Mouse (Mus musculus): ENCODE results near the gene Zfp652.

The Zfp652 gene

DNA sequence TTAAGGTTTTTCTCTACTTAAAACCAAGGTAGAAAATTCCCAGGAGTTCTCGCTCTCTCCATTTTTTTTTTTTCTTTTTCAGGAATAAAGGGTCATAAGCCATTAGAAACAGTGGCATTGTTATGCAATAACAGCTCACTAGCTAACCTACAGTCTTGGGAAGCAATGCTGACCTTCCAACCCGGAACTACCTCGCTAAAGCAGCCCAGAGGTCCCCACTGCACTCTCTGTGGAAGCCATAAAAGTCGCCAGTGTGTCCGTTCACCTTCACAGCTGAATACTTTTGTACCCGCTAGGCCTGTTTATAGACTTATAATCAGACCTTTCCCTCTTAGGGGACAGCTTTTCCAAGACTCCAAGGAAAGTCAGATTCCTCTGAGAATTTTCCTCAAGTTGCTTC, 55.8 kb downstream of the Zfp652 start:
- no peak for DNase-seq (ENCODE audit: low read depth)

- DNase-seq (ENCODE audit: low read depth) = no peak
Measured at GRCm38 (mm10) chr11:95769208-95769607, 56.7 kb downstream of the Zfp652 start.

- no peak for DNase-seq (ENCODE audit: low read depth)
Measured at GRCm38 (mm10) chr11:95770720-95771364, 58.4 kb downstream of the Zfp652 start.

GRCm38 (mm10) chr11:95771665-95772064, 59.2 kb downstream of the Zfp652 start:
- DNase-seq (ENCODE audit: low read depth) = no peak

DNA sequence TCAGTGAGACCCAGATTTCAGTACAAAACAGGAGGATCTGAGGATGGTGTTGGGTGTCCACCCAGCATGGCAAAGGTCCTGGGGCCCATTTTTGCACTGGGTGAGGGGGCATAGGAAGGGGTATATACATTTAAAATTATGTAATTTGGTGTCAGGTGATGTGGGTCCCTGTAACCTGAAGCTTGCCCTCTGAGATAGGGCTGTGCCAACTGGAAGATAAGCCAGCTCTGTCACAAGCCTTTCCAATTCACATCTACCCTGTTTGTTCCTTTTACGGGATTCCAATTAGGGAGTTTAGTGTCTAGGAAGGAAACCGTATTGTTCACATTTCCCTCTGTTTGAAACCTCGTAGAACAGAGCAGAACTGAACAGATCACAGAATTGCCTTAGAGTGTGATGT, 60.8 kb downstream of the Zfp652 start:
- no peak for DNase-seq (ENCODE audit: low read depth)

DNA sequence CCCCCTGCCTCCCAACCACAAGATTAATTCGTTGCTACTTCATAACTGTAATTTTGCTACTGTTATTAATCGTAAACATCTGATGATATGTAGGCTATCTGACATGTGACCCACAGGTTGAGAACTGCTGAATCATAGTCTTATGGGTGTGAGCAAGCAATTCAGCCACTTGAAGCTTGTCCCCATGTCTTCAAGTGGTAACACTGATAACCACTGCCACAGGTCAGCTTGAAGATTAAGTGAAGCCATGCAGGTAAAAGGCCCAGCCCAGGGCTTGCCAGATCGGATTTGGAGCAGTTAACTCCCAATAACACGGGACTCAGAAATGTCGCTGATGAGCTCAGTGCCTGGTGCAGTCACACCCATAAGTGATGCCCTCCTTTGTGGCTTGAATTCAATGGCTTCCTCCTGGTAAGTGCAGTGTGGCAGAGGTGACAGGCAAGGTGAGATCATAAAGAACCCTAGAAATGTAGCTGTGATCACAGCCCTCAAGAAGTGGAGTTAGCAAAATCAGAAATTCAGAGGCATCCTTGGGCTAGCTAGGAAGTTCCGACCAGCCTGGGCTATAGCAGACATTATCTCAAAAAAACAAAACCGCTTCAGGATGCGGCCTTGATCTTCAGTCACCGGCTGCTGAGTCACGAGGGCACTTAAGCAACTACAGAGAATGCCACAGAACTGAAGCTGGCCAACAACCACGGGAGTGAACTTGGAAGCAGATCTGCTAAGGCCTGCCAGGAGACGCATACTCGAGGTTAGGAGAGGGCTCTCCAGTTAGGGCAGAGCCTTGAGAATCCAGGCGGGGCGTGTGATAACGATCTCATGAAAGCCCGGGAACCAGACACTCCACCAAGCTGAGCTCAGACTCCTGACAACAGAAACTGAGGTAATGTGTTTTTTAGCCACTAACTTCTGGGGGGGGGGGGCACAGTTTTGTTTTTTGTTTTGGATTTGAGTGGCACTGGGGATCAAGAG, 65.1 kb downstream of the Zfp652 start:
- peak; percentile 48 for DNase-seq (ENCODE audit: low read depth)

DNA sequence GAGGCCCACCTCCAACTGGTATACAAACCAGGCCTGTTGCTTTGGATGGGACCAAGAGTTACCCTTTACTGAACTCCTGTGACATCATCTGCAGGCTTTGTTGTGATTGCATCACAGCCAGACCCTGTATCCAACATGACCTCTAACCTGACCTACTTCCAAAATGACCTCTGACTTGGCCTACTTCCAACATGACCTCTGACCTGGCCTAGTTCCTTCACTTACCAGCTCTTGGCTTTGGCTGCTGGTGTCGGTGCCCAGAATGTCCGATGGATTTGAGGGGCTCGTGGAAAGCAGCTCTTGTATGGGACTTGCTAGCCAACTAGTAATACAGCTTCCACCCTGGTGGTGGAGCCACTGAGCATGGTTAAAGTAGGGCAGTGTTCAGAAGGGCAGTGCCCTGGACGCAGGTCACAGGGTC, 66.4 kb downstream of the Zfp652 start:
- peak; percentile 19 for DNase-seq (ENCODE audit: low read depth)

GRCm38 (mm10) chr11:95779366-95779765, 66.9 kb downstream of the Zfp652 start:
- DNase-seq (ENCODE audit: low read depth) = no peak

DNA sequence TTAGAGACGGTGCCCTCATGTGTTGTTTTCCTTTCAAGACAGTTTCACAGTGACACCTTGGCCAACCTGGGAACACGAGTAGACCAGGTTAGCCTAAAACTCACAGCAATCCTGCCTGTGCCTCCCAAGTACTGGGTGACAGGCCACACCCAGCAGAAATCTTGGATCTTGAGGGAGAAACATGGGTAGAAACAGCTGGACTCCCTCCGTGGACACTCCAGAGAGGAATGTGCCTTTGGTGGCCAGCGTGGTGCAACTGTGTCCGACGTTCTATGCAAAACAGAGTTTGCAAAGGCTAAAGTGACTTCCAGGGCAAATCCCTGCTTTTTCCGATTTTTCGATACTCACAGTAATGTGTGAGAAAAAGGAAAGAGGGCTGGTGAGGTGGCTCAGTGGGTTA, 68.0 kb downstream of the Zfp652 start:
- DNase-seq (ENCODE audit: low read depth) = no peak

GRCm38 (mm10) chr11:95781557-95781956, 69.1 kb downstream of the Zfp652 start:
- DNase-seq (ENCODE audit: low read depth) = no peak

- DNase-seq (ENCODE audit: low read depth) = no peak
Measured at GRCm38 (mm10) chr11:95783457-95783856, 71.0 kb downstream of the Zfp652 start.

DNA sequence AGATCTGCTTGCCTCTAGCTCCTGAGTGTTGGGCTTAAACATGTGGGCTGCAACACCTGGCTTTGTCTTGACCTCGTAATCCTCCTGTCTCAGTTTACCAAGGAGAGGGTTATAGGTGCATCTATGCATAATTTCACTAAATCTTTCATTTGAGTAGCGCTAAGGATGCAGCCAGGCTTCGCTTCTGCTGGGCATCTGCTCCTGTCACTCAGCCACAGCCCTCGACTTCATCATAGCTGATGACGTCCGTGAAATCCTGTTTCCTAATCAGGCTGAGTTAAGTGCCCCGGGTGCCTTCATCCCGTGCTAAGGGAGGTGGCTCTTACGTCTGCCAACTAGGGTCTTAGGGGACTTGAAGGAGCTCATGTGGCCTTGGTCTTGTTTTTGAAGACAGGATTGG, 71.5 kb downstream of the Zfp652 start:
- no peak for DNase-seq (ENCODE audit: low read depth)

DNA sequence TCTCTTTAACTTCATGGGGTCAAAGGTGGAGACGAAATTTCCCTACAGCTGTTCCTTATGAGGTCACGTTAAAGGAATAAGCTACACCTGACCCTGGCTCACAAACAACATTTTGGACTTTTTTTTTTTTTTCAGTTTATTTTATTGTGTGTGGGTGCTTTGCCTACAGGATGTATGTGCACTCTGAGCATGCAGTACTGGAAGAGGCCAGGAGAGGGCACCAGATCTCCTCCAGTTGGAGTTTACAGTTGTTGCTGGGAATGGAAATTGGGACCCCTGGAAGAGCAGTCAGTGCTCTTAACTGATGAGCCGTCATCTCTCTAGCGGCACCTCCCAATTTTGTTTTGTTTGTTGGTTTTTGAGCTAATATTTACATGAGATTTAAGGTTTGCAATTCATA, 73.2 kb downstream of the Zfp652 start:
- no peak for DNase-seq (ENCODE audit: low read depth)

DNA sequence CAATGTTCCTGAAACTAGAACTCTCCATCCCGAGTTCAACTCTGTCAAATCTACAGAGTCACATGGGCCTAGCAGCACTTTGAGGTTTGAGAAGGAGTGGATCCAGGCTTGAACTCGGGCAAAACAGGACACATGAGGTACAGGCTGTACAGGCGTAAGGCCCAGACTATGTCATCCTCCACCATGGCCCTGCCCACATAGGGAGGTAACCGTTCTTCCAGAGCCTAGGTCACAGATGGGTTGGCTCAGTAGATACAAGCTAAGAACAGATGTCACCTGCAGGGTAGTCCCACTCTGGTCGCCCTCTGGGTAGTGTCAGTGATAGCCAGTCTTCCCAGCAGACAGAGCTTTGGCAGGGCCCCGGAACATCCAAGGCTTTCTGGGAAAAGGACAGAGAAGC, 74.0 kb downstream of the Zfp652 start:
- DNase-seq (ENCODE audit: low read depth) = no peak

GRCm38 (mm10) chr11:95789451-95789891, 77.0 kb downstream of the Zfp652 start:
- DNase-seq (ENCODE audit: low read depth) = no peak

DNA sequence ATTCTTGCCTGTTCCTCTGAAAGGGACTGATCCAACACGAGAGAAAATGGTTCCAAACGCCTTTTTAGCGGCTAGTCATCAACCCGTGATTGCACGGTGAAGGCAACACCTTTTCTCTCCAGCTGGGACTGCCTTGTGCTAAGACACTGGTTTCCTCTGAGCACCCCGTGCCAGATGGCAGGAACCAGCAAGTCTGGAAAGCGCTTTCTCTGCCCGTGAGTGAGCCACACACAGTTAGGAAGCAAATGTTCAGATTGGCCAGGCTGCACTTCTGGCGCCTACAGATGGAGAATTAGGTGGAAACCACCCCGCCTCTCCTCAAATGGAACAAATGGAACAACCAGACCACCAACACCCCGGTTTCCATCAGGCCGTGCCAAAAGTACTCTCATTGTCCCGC, 79.3 kb downstream of the Zfp652 start:
- no peak for DNase-seq (ENCODE audit: low read depth)

DNA sequence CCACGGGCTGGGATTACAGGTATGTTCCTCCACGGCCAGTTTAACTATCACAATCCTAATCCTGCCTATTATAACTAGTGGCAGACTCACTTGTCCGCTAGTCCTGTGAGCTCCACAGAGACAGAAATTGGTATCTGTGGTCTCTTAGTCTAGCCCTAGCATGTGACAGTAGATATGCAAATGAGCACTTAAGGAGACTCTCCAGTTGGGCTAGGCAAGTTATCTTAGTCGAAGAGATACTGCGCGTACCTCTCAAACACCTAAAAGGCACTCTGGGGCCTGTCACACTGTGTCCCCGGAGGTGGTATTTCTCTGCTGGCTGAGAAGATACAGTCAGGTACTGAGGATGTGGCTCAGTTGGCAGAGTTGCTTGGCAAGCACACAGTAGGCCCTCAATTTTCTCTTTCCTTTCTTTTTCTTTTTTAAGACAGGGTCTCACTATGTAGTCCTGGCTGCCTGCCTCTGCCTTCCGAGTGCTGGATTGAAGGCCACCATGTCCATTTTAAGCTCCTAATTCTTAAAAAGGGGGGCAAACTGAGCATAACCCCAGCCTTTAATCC, 80.6 kb downstream of the Zfp652 start:
- no peak for DNase-seq (ENCODE audit: low read depth)

DNA sequence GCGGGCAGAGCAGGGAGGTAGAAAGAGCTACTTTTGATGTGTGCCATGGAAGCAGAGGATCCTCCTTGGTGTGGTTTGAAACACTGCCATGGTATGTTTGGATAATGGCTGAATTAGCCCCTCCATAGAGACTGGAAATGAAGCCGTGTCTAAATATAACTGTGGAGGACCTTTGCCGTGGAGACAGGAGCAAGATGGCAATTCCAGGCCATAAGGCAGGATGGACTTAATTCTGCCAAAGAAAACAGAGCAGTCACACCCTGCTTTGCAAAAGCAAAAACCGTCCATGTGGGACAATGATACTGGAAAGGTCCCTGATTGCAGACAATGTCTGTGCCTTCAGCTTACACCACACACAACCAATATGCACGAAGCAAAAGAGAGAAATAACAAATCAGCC, 81.7 kb downstream of the Zfp652 start:
- DNase-seq (ENCODE audit: low read depth) = no peak

DNA sequence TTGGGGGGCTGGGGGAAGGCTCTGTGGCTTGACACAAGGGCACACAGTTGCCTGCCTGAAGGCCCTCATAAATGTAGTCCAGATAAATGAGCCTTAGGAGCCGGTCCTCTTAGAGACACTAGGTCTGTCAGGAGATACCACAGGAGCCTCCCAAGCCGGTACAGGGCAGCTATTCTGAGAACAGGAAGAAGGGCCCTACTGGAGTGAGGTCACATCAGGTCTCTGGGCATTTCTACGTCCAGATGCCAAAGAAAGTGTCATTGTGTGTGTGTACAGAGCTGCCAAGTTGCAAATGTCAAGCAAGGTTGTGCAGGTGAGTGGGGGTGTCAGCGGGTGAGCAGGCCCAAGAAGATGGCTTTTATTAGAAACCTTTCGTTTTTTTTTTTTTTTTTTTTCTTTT, 83.1 kb downstream of the Zfp652 start:
- DNase-seq (ENCODE audit: low read depth) = no peak

DNA sequence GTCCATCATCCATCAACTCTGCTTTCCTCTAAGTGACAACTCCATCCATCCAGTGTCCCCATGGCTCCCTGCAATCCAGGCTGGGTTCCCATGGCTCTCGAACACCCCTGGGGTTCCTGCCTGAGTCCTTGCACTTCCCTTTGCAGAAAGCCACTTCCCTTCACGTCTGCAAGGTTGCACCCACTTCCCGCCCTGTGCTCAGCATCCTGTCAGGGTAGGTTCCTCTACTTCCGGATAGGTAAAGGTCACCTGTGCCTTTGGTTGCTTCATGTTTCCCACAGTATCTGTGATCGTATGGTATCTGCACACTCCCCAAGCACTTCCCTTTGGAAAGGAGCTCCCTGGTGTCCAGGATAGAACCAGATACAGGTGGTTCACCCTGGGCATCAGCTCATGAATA, 92.5 kb downstream of the Zfp652 start:
- DNase-seq (ENCODE audit: low read depth) = no peak

- DNase-seq (ENCODE audit: low read depth) = no peak
Measured at GRCm38 (mm10) chr11:95805527-95805926, 93.1 kb downstream of the Zfp652 start.

GRCm38 (mm10) chr11:95807884-95808283, 95.4 kb downstream of the Zfp652 start:
- no peak for DNase-seq (ENCODE audit: low read depth)

- no peak for DNase-seq (ENCODE audit: low read depth)
Measured at GRCm38 (mm10) chr11:95808448-95809011, 96.1 kb downstream of the Zfp652 start.

All from c-Kit-positive CD71-negative TER-119-negative erythroid progenitor cells, embryonic 14.5 days (primary cell).